Mouse (Mus musculus) gastrocnemius, postnatal 4 days (tissue): ENCODE results near the gene Fzd2. TPM values are rescaled to one million over a fixed set of nuclear protein-coding genes. Genes with fewer than 3 reads are reported as not detected.
"Not testable (repeated sequence)": the region's sequence is repeated elsewhere in the genome, so short reads cannot be mapped to it uniquely, and the experiment has no call there.

ENCODE experiments used
- DNase-seq, 2 experiments: peaks; one replicate each; pipeline ENCODE4 v3.0.0; 2021 to 2022; ENCODE audit warnings: low spot score in 2 of 2, mixed read lengths in 2 of 2
- long read RNA-seq, 2 experiments: library from polyadenylated mRNA; stranded (forward); transcript quantifications; one replicate each; pipeline ENCODE4 v2.0.0; 2021
- total RNA-seq, 2 experiments: library from RNA; stranded (reverse); gene quantifications; 2 replicates each; pipeline ENCODE4 v1.2.3; 2021

Gene Fzd2
- total RNA-seq: 10 to 100 TPM; 23.0 to 24.4 TPM
- long read RNA-seq, experiment 1, transcript Fzd2-201 (1 exons, 3,663 nt): major isoform, 33 of 33 reads
- long read RNA-seq, experiment 1, partial matches to known transcripts: 0 of 33 reads
- long read RNA-seq, experiment 1, other reads (novel, unspliced or antisense): 0 of 33 reads
- long read RNA-seq, experiment 2, transcript Fzd2-201 (1 exons, 3,663 nt): major isoform, 37 of 37 reads
- long read RNA-seq, experiment 2, partial matches to known transcripts: 0 of 37 reads
- long read RNA-seq, experiment 2, other reads (novel, unspliced or antisense): 0 of 37 reads

- DNase-seq: peak; percentile 70 to 85
Measured at GRCm38 (mm10) chr11:102604010-102604584, at the start of gene Fzd2. TSS of gene Fzd2 (plus strand) at chr11:102604396.

GRCm38 (mm10) chr11:102555400-102556030 is 48.7 kb upstream of the Fzd2 start:
- peak in 1 of 2 experiments; percentile 51 for DNase-seq

- peak; percentile 93 to 95 for DNase-seq
Measured at GRCm38 (mm10) chr11:102556031-102556715, 48.0 kb upstream of the Fzd2 start, which contains the start of gene Gpatch8. TSS of gene Gpatch8 (minus strand) at chr11:102556392.

- DNase-seq: no peak
Measured at GRCm38 (mm10) chr11:102556716-102557074, 47.5 kb upstream of the Fzd2 start.

GRCm38 (mm10) chr11:102557386-102557785 is 46.8 kb upstream of the Fzd2 start:
- DNase-seq: no peak

- no peak for DNase-seq
Measured at GRCm38 (mm10) chr11:102558704-102559103, 45.5 kb upstream of the Fzd2 start.

GRCm38 (mm10) chr11:102564952-102565671 is 39.1 kb upstream of the Fzd2 start:
- DNase-seq: not testable (repeated sequence)

GRCm38 (mm10) chr11:102565741-102566140 is 38.5 kb upstream of the Fzd2 start:
- DNase-seq: no peak

- DNase-seq: no peak
Measured at GRCm38 (mm10) chr11:102566290-102566689, 37.9 kb upstream of the Fzd2 start.

- no peak for DNase-seq
Measured at GRCm38 (mm10) chr11:102567157-102567556, 37.0 kb upstream of the Fzd2 start.

GRCm38 (mm10) chr11:102567723-102568122 is 36.5 kb upstream of the Fzd2 start:
- DNase-seq: no peak

- no peak for DNase-seq
Measured at GRCm38 (mm10) chr11:102568191-102568590, 36.0 kb upstream of the Fzd2 start.

- no peak for DNase-seq
Measured at GRCm38 (mm10) chr11:102568756-102569377, 35.3 kb upstream of the Fzd2 start.

GRCm38 (mm10) chr11:102572866-102573663 is 31.1 kb upstream of the Fzd2 start:
- peak; percentile 78 to 87 for DNase-seq

- DNase-seq: no peak
Measured at GRCm38 (mm10) chr11:102575034-102575433, 29.2 kb upstream of the Fzd2 start.

- no peak for DNase-seq
Measured at GRCm38 (mm10) chr11:102576050-102576754, 28.0 kb upstream of the Fzd2 start.

- DNase-seq: peak; percentile 85 to 87
Measured at GRCm38 (mm10) chr11:102578341-102579118, 25.7 kb upstream of the Fzd2 start.
